Mouse (Mus musculus) left cerebral cortex, adult 11 months (tissue): Measurements from ENCODE around the gene C130026I21Rik.
"Not testable (repeated sequence)": the region's sequence is repeated elsewhere in the genome, so short reads cannot be mapped to it uniquely, and the experiment has no call there.

Source experiments
- DNase-seq: peaks from one replicate; pipeline ENCODE4 v3.0.0; 2022; ENCODE audit warnings: low spot score

Gene C130026I21Rik

DNA sequence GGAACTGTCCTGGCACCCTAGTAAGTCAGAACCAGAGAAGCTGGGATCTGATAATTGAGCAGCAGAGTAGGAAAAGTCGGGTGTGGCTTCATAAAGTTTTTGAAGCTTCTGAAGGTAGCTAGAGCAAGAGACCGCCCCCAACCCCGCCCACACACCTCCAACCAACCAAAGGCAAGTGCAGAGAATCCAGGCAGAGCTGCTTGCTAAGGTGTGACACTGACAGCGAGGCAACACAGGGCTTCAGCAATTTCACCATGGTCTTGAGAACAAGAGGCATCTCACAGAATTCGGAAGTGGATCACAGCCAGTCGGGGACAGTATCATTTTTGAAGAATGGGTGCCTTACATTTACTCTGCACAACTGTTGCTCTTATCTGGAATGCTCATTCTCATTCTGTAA, at the start of gene C130026I21Rik:
TSS of gene C130026I21Rik (minus strand) at position 101 of the 400 bp plus-strand sequence.
- not testable (repeated sequence) for DNase-seq

GRCm38 (mm10) chr1:85287063-85287462, 16.7 kb upstream of the C130026I21Rik start:
- DNase-seq, result not testable (repeated sequence)

- DNase-seq, result not testable (repeated sequence)
Measured at GRCm38 (mm10) chr1:85276421-85276820, 6.1 kb upstream of the C130026I21Rik start.

DNA sequence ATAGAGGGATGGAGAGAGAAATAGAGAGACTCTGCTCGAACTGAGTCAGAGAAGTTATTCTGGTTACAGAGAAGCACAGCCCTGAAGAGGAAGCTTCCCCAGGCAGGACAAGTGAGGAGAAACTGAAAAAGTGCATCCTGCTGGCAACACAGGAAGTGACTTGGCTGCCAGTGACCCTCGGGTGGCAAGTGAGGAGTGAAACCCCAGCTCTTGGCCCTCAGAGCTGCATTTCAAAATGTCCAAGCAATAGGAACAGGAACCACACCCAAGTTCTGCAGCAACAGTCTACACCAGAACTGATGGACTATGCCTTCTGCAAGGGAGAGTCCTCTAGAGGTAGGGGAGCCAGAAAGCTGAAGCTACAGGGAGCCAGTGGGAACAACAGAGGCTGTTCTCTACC, 11.7 kb downstream of the C130026I21Rik start:
- not testable (repeated sequence) for DNase-seq

GRCm38 (mm10) chr1:85255217-85255616, 15.1 kb downstream of the C130026I21Rik start:
- not testable (repeated sequence) for DNase-seq

- DNase-seq, result not testable (repeated sequence)
Measured at GRCm38 (mm10) chr1:85251211-85251610, 19.2 kb downstream of the C130026I21Rik start.

- not testable (repeated sequence) for DNase-seq
Measured at GRCm38 (mm10) chr1:85248985-85249384, 21.4 kb downstream of the C130026I21Rik start.

GRCm38 (mm10) chr1:85246776-85247460, 23.4 kb downstream of the C130026I21Rik start:
- DNase-seq, result not testable (repeated sequence)

DNA sequence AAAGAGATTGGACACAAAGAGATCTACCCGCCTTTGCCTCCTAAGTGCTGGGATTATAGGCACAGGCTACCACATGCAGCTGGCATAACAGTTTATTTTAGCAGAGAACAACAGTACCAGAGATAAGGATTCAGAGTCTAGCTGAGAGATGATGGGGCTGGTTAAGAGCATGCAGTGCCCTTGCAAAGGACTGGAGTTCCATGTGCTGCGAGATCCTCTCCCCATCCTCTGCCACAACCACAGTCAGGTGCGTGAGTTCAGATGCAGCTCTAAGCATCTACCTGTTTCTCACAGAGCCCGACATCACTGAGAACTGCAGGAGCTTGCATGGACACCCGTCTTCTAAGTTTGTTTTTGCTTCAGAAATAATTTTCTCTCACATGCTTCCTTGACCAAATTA, 24.1 kb downstream of the C130026I21Rik start:
- not testable (repeated sequence) for DNase-seq

DNA sequence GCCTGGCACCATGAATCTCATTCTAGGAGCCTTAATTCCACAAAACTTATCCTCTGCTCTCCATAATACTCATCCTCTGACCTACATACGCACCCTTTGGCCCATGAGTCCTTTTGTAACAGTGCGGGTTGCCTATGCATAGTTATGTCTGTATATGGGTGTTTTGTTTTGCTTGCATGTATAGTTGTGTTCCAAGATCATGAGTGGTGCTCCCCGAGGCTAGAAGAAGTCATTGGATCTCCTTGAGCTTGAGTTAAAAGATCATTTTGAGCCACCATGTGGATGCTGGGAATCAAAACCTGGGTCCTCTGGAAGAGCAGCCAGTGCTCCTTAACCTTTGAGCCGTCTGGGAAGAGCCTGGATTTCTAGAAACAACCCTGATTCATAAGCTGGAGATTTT, 25.4 kb downstream of the C130026I21Rik start:
- DNase-seq, result not testable (repeated sequence)

DNA sequence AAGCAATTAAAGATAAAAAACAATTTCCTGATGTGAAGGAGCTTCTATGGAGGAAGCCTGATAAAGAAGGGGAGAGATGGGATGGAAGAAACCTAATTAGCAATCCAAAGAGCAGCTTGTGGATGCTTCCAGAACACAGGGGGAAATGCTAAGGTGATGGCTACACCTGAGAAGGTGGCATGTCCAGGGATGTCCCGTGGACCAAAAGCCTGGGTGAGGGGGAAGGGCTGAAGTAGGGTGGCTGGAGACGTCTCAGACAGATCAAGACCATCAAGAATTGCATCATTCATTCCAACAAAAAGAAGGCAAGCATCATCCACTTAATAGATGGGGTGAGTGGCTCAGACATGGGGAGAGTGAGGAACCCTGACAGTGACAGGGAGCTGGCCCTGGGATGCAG, 27.3 kb downstream of the C130026I21Rik start:
- DNase-seq, result not testable (repeated sequence)

GRCm38 (mm10) chr1:85239018-85239775, 31.2 kb downstream of the C130026I21Rik start:
- DNase-seq, result not testable (repeated sequence)

GRCm38 (mm10) chr1:85206531-85206930, 63.8 kb downstream of the C130026I21Rik start:
- not testable (repeated sequence) for DNase-seq

- DNase-seq, result not testable (repeated sequence)
Measured at GRCm38 (mm10) chr1:85199523-85199922, 70.8 kb downstream of the C130026I21Rik start.

GRCm38 (mm10) chr1:85198647-85199350, 71.6 kb downstream of the C130026I21Rik start:
- DNase-seq, result not testable (repeated sequence)

DNA sequence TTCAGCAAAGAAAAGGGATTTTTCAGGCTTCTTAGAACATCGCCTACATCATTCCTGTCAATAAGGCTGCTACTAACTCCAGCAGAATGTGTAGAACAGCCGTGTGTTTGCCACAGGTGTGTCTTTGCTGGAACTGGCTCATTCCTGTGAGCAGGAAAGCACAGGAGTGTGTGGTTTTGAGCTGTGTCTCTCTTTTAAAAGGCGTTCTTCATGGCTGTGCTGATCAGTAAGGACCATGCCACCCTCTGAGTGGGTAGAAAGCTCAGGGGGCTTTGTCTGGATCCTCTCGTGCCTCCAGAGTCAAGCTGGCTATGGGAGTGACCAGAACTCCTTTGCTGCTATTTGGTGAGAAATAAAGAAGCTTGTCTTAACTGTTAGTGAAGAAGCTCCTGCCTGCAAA, 73.6 kb downstream of the C130026I21Rik start:
- not testable (repeated sequence) for DNase-seq

DNA sequence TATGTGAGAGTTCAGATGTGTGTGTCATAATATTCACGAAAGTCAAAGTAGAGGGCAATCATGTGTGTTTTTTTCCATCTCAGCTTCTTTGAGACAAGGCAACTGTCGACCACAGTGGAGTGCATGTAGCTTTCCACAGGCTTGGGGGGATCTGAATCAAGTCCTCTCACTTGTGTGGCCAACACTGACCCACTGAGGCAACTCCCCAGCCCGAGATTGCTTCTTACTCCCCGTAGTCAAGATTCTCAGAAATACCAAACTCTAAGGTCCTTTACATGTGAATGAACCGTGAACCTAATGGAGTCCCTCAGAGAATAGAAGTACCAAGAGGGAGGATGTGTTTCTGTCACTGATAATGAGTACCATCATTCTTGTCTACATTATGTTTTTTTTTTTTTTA, 76.6 kb downstream of the C130026I21Rik start:
- DNase-seq, result not testable (repeated sequence)

DNA sequence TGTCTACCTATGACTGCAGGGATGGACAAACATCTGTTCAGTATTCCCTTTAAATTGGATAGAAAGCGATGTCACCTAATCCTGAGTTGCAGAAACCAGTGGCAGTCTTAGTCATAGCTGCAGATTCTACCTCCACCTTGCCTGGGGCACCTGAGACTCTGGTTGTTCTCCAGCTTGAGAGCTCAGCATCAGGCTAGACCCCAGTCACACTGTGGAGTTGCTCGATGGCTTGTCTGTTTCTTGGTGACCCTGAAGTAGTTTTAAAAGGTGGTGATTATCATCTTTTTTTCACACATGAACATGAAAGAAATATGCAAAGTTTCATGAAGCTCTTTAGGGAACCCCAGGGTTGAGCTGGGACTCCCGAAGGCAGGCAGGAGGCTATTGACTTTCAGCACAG, 88.4 kb downstream of the C130026I21Rik start:
- not testable (repeated sequence) for DNase-seq

DNA sequence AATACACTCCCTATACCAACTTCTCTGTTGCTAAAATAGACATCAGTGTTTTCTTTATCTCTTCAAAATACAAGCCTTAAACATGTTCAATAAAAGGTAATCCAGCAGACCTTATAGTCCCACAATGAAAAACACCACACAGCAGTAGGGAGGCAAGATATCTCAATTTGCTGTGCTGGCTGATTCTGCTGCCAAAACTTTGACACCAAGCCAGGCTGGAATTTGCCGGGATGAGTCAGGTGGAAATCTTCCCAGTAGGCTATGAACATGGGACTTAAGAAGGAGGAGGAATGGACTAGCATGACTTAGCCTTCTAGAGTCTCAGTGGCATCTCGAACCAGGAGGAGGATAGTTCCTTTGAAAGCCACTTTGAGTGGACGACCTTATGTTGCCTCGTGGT, 91.4 kb downstream of the C130026I21Rik start:
- not testable (repeated sequence) for DNase-seq

- not testable (repeated sequence) for DNase-seq
Measured at GRCm38 (mm10) chr1:85162841-85163240, 107.5 kb downstream of the C130026I21Rik start.

- not testable (repeated sequence) for DNase-seq
Measured at GRCm38 (mm10) chr1:85155151-85155550, 115.2 kb downstream of the C130026I21Rik start.

DNA sequence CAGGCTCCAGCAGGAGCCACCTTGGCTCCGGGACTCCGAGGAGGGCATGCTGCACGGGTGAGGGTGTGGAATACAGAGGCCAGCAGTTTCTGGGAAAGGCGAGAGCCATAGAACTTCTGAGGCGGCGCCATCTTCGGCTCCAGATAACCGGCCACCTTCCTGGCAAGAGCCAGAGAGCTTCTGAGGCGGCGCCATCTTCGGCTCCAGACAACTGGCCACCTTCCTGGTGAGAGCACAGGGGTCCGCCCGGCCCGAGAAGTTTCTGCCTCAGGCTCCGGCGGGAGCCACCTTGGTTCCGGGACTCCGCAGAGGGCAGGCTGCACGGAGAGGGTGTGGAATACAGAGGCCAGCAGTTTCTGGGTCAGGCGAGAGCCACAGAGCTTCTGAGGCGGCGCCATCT, 136.7 kb downstream of the C130026I21Rik start:
- DNase-seq, result not testable (repeated sequence)
